Mouse (Mus musculus): Measurements from ENCODE around the gene Cdc42ep1. TPM values are rescaled to one million over a fixed set of nuclear protein-coding genes. Genes with fewer than 3 reads are reported as not detected.

The Cdc42ep1 gene
- total RNA-seq (2023) = not detected

DNA sequence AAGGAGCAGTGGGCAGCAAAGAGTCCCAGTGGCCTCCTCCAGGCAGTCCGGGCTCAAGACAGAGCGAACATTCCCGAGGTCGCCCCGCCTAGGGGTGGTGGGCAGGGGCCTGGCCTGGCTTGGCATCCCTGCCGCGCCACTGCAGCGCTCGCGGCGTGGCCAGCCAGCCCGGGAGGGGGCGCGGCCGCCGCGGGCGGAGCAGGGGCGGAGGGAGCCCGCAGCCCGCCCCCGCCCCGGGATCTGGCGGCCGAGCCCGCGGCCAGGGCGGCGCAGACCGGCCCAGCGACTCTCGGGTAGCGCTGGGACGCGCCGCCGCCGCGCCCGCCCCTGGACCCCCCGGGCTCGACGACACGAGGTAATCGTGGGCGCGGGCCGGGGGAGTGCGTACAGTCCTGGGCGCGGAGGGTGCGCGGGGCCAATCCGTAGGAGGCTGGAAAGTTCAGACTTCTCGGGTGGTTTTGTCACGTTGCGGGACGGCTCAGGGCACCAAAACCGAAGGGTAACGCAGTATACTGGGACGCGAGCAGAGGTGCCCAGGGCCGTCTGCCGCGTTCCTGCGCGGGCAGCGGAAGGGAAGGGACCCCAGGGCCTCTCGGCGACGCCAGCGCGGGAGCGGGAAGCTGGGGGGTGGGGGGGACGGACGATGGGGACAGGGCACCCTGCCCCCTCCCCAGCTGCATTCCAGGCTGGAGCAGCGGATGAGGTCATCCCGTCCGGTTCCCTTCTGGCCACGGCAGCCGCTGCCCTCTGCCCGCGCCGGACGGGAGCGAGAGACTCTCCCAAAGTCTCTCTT, at the start of gene Cdc42ep1:
TSS of gene Cdc42ep1 (plus strand) at position 254 of the 793 bp plus-strand sequence.

DNA sequence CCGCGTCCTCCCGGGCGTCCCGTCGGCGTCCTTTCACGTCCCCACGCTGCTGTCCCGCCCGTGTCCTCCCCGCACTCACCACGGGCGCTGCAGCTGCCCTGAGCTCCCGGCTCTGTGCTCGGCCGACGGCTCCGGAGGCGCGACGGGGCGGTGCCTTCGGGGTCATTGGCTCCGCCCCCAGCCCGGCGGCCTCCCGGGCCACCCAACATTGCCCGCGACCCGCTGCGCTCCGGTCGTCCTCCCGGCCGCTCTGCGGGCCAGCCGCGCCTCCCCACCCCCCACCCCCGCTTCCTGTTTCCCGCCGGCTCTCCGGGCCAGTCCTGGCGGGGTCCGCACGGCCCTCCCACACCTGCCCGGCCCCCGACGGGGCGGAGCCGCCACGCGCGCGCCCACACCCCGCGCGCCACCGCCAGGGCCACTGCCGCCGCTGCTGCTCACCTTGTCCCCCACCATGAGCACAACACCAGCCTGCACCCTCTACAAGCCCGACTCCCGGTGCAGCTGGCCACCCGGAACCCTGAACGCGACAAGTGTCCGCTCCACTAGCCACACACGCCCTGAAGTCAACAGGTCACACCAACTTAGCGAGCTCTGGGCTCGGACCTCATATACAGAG, 39.5 kb upstream of the Cdc42ep1 start, which contains the start of gene Card10:
TSS of gene Card10 (minus strand) at position 267 of the 616 bp plus-strand sequence.

DNA sequence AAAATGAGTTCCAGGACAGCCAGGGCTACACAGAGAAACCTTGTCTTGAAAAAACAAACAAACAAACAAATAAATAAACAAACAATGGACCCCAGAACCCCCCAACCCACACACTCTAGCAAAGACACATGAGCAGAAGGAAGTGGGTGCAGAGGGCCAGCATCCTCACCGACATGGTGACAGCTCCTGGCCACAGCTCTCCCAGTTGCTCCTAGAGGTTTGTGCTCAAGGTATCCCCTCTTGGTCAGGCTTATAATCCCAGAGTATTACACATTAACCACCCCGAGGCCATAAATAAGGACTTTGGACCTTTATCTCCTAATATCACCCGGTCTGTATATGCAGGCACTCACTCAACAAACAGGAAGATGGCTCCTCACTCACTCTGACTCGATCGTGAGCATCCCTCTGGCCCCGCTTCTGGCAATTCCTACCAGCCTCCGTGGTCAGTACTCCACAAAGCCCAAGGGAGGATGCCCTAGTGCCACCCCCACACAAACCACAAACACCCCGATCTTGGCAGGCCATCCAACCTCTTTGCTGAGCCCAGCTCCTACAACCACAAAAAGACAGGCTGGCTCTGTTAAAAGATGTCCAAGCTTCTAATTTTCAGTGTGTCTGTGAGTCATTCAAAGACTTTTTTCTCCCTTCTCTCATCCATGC, 13.0 kb downstream of the Cdc42ep1 start, which contains the start of gene Lgals2:
TSS of gene Lgals2 (minus strand) at position 227 of the 663 bp plus-strand sequence.

DNA sequence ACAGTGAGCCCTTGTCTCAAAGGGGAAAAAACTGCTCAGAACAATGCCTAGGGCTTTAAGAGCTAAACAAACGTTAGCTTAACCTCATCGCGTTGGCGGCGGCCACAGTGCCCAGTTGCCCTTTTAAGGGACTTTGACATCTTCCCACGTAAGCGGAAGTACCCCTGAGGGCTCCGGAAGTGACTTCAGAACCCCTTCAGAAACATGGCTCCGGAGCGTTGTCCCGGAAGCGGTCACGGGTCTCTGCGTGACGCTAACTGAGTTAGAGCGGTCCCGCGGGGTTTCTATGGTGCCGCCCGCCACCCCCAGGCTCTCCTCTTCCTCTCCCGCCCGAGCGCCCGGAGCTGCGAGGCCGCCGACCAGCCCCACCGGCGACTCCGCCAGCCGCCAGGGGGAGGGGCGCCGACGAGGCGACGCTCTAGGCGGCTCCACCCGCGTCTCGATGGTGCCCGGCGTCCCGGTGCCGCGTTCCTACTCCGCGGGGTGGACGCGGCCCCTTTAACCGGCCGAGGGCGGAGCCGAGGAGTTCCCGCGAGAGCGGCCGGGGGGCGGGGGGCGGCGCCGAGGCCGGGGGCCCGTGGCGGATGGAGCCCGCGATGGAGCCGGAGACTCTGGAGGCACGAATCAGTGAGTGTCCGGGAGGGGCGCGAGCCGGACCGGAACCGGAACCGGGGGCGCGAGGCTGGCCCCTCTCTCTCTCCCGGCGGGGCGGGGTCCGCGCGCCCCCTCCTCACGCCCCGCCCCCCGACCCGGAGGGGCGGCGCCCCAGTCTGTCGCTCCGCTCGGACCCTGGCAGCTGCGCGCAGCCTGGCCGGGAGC, 34.8 kb downstream of the Cdc42ep1 start, which contains the start of gene Gga1:
TSS of gene Gga1 (plus strand) at position 200 of the 819 bp plus-strand sequence.

DNA sequence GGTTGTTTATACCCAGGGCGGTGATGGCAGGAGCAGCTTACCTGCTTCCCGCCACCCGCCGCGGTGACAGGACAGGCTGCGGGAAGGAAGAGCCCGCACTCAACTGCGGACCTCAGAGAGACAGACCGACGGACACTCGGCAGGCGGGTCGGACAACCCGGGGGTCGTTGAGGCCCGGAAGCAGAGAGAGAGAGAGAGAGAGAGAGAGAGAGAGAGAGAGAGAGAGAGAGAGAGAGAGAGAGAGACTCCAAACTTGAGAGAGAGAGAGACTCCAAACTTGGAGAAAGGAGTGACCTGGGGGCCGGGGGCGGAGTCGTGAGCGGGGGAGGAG, 57.0 kb downstream of the Cdc42ep1 start, which contains the start of gene Gm49510:
TSS of gene Gm49510 (plus strand) at position 259 of the 331 bp plus-strand sequence.

GRCm38 (mm10) chr15:78899740-78900584, 57.5 kb downstream of the Cdc42ep1 start, which contains the start of gene Sh3bp1:
Gene Sh3bp1 (plus strand): TSS chr15:78899768.

Other genes starting within 250 kb of the Cdc42ep1 start
- gene Cyth4, start 245.6 kb upstream of the Cdc42ep1 start, total RNA-seq (2023) = 229 TPM
- not detected for gene Elfn2, start 123.9 kb upstream of the Cdc42ep1 start, total RNA-seq (2023)
- 115 TPM for gene Mfng, start 69.1 kb upstream of the Cdc42ep1 start, total RNA-seq (2023)
- 0.21 TPM for gene Card10, start 39.6 kb upstream of the Cdc42ep1 start, total RNA-seq (2023)
- gene Lgals2, start 12.9 kb downstream of the Cdc42ep1 start, total RNA-seq (2023) = not detected
- gene Gga1, start 34.6 kb downstream of the Cdc42ep1 start, total RNA-seq (2023) = 75.8 TPM
- gene Gm49510, start 57.0 kb downstream of the Cdc42ep1 start, total RNA-seq (2023) = 0.92 TPM
- gene Sh3bp1, start 57.1 kb downstream of the Cdc42ep1 start, total RNA-seq (2023) = 215 TPM
- gene Pdxp, start 71.3 kb downstream of the Cdc42ep1 start, total RNA-seq (2023) = 18.3 TPM
- 79.5 TPM for gene Lgals1, start 84.1 kb downstream of the Cdc42ep1 start, total RNA-seq (2023)
- 51.0 TPM for gene Nol12, start 92.3 kb downstream of the Cdc42ep1 start, total RNA-seq (2023)
- gene Triobp, start 105.1 kb downstream of the Cdc42ep1 start, total RNA-seq (2023) = 28.5 TPM
- gene H1f0, start 185.8 kb downstream of the Cdc42ep1 start, total RNA-seq (2023) = 6.0 TPM
- not detected for gene Galr3, start 199.3 kb downstream of the Cdc42ep1 start, total RNA-seq (2023)
- gene Ankrd54, start 220.3 kb downstream of the Cdc42ep1 start, total RNA-seq (2023) = 33.9 TPM
- 115 TPM for gene Eif3l, start 232.6 kb downstream of the Cdc42ep1 start, total RNA-seq (2023)

All from CD8-positive naive resting alpha-beta T cell, adult 57 days (primary cell).